Mouse (Mus musculus) midbrain, postnatal 0 days (tissue): Measurements from ENCODE around the gene Ltbp2. TPM values are rescaled to one million over a fixed set of nuclear protein-coding genes. Genes with fewer than 3 reads are reported as not detected.
A peak's percentile ranks its signal among the peaks of the same experiment; 100 is the strongest.

Experiments used
- ATAC-seq: fragments of 200-750 bp; cut with Nextera tagmentation; 2 replicates; pipeline ENCODE4 v1.8.0; 2017; ENCODE audit warnings: moderate number of reproducible peaks, mild to moderate bottlenecking, moderate TSS enrichment, moderate library complexity; ENCODE audit not compliant: low FRiP score
- DNase-seq: peaks from one replicate; pipeline ENCODE4 v3.0.0-alpha.2; 2015; ENCODE audit warnings: low spot score
- H3K27ac ChIP-seq: fragments of 300-500 bp; sonication (generic); 2 replicates; pipeline ENCODE4 v1.5.1; 2014; ENCODE audit warnings: low read depth, mild to moderate bottlenecking, low read length, mixed read lengths
- H3K27me3 ChIP-seq: fragments of 300-500 bp; sonication (generic); 2 replicates; pipeline ENCODE4 v1.6.1; 2014; ENCODE audit warnings: low read length, control low read depth, mixed read lengths; ENCODE audit not compliant: insufficient read depth
- H3K36me3 ChIP-seq: fragments of 300-500 bp; sonication (generic); 2 replicates; pipeline ENCODE4 v1.6.1; 2014; ENCODE audit warnings: low read length, control low read depth, mixed read lengths; ENCODE audit not compliant: insufficient read depth
- H3K4me1 ChIP-seq: fragments of 300-500 bp; sonication (generic); 2 replicates; pipeline ENCODE4 v1.6.1; 2014; ENCODE audit warnings: mild to moderate bottlenecking, control low read depth, antibody characterized with exemption, low read length, mixed read lengths; ENCODE audit not compliant: insufficient read depth
- H3K4me2 ChIP-seq: fragments of 300-500 bp; sonication (generic); 2 replicates; pipeline ENCODE4 v1.6.1; 2014; ENCODE audit warnings: low read depth, mild to moderate bottlenecking, low read length, mixed read lengths; ENCODE audit not compliant: poor library complexity, severe bottlenecking
- H3K4me3 ChIP-seq: fragments of 300-500 bp; sonication (generic); 2 replicates; pipeline ENCODE4 v1.5.1; 2014; ENCODE audit warnings: low read depth, mild to moderate bottlenecking, low read length, moderate library complexity
- H3K9ac ChIP-seq: fragments of 300-500 bp; sonication (generic); replicated peaks from 2 replicates; pipeline ENCODE4 v1.6.1; 2014; ENCODE audit warnings: mild to moderate bottlenecking, low read length, moderate library complexity, mixed read lengths; ENCODE audit not compliant: poor library complexity, severe bottlenecking
- H3K9me3 ChIP-seq: fragments of 300-500 bp; sonication (generic); 2 replicates; pipeline ENCODE4 v1.6.1; 2016; ENCODE audit warnings: low read length, control low read depth
- CTCF ChIP-seq: IDR thresholded peaks from 2 replicates; pipeline ENCODE4 v1.5.1; 2016; ENCODE audit warnings: antibody characterized with exemption, mild to moderate bottlenecking
- WGBS: fragments of 180-500 bp; shearing (Covaris S2); extraction: QIAGEN DNeasy Blood & Tissue Kit; methylation state at CpG from one replicate; pipeline ENCODE4 v1.1.7; 2014; 5-methylcytosine and 5-hydroxymethylcytosine counted together
- polyA plus RNA-seq: library from polyadenylated mRNA; unstranded; fragments of >200 nt; fragmentation: Nextera tagmentation; extraction: Ambion mirVana; gene quantifications from 2 replicates; pipeline ENCODE4 v1.2.1, GENCODE M21; 2015
- total RNA-seq: library from RNA; depleted of rRNA; stranded (reverse); fragments of >200 nt; gene quantifications from 2 replicates; pipeline ENCODE4 v1.2.3, GENCODE M21; 2014; rRNA removed

Gene Ltbp2
- total RNA-seq, result 0.28 and 4.0 TPM in 2 replicates
- 0.10 and 0.14 TPM in 2 replicates for polyA plus RNA-seq

DNA sequence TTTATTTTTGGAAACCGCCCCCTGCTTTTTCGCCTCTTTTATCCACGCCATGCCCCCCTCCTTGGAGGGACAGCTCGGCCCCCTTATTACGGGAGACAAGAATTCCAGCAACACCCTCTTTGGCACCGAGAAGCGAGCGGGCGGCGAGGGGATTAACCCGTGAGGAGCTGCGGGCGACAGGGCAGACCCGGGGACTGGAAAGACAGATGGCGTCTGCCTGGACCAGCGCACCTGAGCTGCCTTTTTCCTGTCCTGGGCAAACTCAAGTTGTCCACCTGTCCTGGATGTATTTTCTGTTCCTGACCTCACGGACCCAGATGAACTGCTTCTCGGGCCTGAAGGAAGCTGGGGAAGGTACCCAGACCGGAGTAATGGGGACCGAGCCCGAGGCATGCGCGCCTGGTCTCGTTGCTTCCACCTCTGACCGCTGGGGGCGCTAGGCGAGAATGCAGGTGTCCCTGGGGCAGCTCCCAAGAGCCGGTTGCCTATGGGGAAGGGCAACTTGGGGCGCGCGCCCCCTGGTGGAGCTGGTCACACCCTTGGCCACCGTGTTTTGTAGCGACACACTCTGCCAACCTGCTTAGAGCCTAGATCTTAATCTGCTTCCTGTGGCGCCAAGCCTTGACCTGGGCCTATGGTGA lies at the start of gene Ltbp2:
Ltbp2 (minus strand) TSS at position 52 of the 641 bp plus-strand sequence.
- peaks cover 55% of the 10 kb centered on the region for H3K27me3 ChIP-seq

DNA sequence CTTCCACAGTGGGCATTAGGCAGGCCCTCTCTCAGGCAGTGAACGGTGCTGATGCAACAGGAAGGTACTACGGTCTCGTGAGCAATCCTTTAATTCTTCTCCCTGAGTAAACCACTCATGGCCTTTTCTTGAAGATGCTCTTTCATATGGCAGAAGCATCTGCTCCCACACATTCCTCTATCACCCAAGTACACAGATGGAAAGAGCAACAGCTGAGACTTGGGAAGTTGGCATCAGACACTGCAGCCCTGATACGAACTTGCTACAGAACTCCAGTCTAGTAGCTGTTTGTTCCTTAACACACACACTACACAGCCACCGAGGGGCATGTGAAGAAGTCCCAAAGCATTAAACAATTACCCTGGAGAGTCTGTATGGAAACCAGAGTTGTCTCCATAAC lies 48.0 kb upstream of the Ltbp2 start:
- Histone ChIP-seq H3K27ac (no peak overlapping the region), H3K36me3 (peaks cover 54% of the 10 kb centered on the region), H3K9ac (no peak overlapping the region), H3K4me2 (no peak overlapping the region), H3K4me1 (no peaks in the 10 kb centered on the region), H3K4me3 (no peak overlapping the region), H3K27me3 (no peaks in the 10 kb centered on the region), H3K9me3 (no peaks in the 10 kb centered on the region)
- ATAC-seq (no peak), DNase-seq (no peak)
- WGBS, result 92% methylated on average over 5 of the region's 5 CpGs
- TF ChIP-seq CTCF, result no peak

More for the DNA sequence above, at the start of gene Ltbp2:
- H3K36me3 ChIP-seq, result no peaks in the 10 kb centered on the region
- WGBS, result 3% methylated on average over 34 of the region's 34 CpGs
- no peak for ATAC-seq
- H3K9me3 ChIP-seq, result no peaks in the 10 kb centered on the region
- no peaks in the 10 kb centered on the region for H3K4me1 ChIP-seq
- peak within 1 kb of the TSS; percentile 18 for H3K4me3 ChIP-seq
- H3K9ac ChIP-seq, result no peak within 1 kb of the TSS
- DNase-seq, result peak; percentile 63
- no peak within 1 kb of the TSS for H3K27ac ChIP-seq
- peak; percentile 79 for TF ChIP-seq CTCF
- H3K4me2 ChIP-seq, result peak within 1 kb of the TSS; percentile 40

DNA sequence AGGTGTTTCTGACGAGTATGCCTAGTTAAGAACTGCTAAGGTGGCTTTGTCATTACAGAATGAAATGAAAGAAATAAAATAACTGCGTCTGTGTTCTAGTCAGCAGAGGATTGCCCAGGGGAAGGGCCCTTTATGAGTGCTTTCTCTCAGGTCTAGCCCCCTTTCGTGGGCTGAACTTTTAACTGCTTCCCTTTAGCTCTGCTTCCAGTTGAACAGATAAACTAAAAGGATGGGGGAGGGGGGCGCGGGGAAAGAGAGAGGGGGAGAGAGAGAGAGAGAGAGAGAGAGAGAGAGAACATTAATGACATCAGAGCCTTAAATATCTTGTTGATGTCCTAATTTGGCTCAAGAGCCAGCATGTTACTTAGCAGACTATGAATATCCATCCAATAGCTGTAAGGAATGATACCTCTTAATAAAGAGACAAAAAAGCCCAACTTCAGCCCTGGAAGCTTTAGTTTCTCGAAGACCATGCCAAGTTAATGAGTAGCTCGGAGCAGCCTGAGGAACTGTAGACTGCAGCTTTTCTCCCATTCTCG lies 45.6 kb upstream of the Ltbp2 start:
- Histone ChIP-seq H3K4me1 (no peaks in the 10 kb centered on the region), H3K27me3 (no peaks in the 10 kb centered on the region), H3K27ac (no peak overlapping the region), H3K4me2 (no peak overlapping the region), H3K4me3 (no peak overlapping the region), H3K9ac (no peak overlapping the region), H3K36me3 (peaks cover 51% of the 10 kb centered on the region), H3K9me3 (no peaks in the 10 kb centered on the region)
- ATAC-seq (no peak), DNase-seq (no peak)
- TF ChIP-seq CTCF, result no peak
- 87% methylated on average over 8 of the region's 8 CpGs for WGBS

DNA sequence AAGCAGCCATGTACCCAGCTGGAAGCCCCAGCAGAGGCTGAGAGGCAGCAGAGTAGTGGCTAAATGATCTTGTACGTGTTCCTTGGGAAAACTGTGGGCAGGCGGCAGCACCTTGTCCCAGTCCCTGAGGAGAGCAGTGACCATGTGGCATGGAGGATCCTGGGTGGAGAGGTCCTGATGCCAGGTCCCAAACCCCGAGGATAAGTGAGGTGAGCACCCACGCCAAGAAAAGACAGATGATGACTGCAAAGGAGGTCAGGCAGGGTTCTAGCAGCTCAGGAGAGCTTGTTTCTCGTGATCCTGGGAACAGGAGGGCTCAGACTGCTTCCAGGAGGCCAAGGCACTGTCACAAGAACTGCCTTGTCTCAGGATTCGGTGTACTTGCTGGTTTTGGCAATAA lies 42.5 kb upstream of the Ltbp2 start:
- no peak for TF ChIP-seq CTCF
- Histone ChIP-seq H3K4me1 (no peaks in the 10 kb centered on the region), H3K9me3 (no peaks in the 10 kb centered on the region), H3K27ac (no peak overlapping the region), H3K36me3 (peaks cover 44% of the 10 kb centered on the region), H3K9ac (no peak overlapping the region), H3K27me3 (no peaks in the 10 kb centered on the region), H3K4me2 (no peak overlapping the region), H3K4me3 (no peak overlapping the region)
- WGBS, result 86% methylated on average over 6 of the region's 6 CpGs
- no peak for ATAC-seq
- no peak for DNase-seq

DNA sequence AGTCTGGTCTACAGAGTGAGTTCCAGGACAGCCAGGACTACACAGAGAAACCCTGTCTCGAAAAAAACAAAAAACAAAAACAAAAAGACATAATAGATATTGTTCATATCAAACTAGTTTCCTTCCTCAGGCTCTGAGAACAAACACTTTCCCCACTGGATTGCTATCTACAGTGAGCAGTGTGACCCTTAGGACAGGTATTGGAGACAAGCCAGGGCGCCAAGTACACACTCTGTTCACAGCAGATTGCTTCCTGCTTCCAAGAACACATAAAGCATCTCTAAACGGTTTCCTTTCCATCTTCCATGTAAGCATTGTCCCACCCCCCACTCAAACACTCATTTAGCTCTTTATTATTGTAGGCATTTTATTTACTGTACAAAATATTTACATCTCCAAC lies 41.5 kb upstream of the Ltbp2 start:
- H3K9ac ChIP-seq, result no peak overlapping the region
- no peaks in the 10 kb centered on the region for H3K4me1 ChIP-seq
- DNase-seq (no peak), ATAC-seq (no peak)
- H3K4me2 ChIP-seq, result no peak overlapping the region
- no peak for TF ChIP-seq CTCF
- H3K27ac ChIP-seq, result no peak overlapping the region
- peaks cover 38% of the 10 kb centered on the region for H3K36me3 ChIP-seq
- no peaks in the 10 kb centered on the region for H3K9me3 ChIP-seq
- 81% methylated on average over 3 of the region's 3 CpGs for WGBS
- H3K27me3 ChIP-seq, result no peaks in the 10 kb centered on the region
- no peak overlapping the region for H3K4me3 ChIP-seq

DNA sequence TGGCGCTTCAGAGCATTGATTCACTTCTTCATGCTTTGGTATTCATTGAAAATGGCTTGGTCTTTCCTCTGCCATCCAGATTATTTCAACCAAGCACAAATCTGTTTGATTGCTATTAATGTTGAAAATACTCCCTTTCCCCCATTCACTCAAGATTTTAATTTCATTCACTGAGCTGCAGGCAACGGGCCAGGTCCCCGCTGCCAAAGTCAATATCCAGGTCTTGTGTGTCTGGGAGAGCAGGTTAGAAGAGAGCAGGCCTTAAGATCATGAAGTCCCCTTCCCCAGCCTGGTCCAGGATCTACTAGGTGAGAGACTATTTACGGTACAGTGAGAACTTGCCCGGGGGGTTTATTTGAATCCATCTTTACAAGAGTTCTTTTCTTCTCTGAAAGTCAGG lies 38.6 kb upstream of the Ltbp2 start:
- 91% methylated on average over 5 of the region's 5 CpGs for WGBS
- H3K9ac ChIP-seq, result no peak overlapping the region
- ATAC-seq (no peak), DNase-seq (no peak)
- H3K36me3 ChIP-seq, result peaks cover 20% of the 10 kb centered on the region
- no peak overlapping the region for H3K27ac ChIP-seq
- no peak overlapping the region for H3K4me2 ChIP-seq
- no peak overlapping the region for H3K4me3 ChIP-seq
- H3K4me1 ChIP-seq, result no peaks in the 10 kb centered on the region
- no peak for TF ChIP-seq CTCF
- no peaks in the 10 kb centered on the region for H3K9me3 ChIP-seq
- no peaks in the 10 kb centered on the region for H3K27me3 ChIP-seq
